Mouse (Mus musculus) layer of hippocampus, postnatal 14 days (tissue): ENCODE measurements around the gene Abcb4. TPM values are rescaled to one million over a fixed set of nuclear protein-coding genes. Genes with fewer than 3 reads are reported as not detected.
A peak's percentile ranks its signal among the peaks of the same experiment; 100 is the strongest.
"Not testable (repeated sequence)": the region's sequence is repeated elsewhere in the genome, so short reads cannot be mapped to it uniquely, and the experiment has no call there.

Source experiments
- DNase-seq, 2 experiments: peaks; one replicate each; pipeline ENCODE4 v3.0.0; 2021 to 2022; ENCODE audit warnings: low spot score in 2 of 2, mixed read lengths in 1 of 2
- total RNA-seq, 2 experiments: library from RNA; stranded (reverse); gene quantifications; 2 replicates each; pipeline ENCODE4 v1.2.3; 2021

Abcb4 gene
- total RNA-seq, 2 experiments from 2014 or later: 4.2 to 5.5 TPM

GRCm38 (mm10) chr5:8996686-8997512, 103.4 kb downstream of the Abcb4 start, which contains the start of gene Crot:
Crot (minus strand) TSS chr5:8997324.
- DNase-seq: peak; percentile 91 to 94

GRCm38 (mm10) chr5:8997513-8997895, 104.0 kb downstream of the Abcb4 start:
- DNase-seq: no peak

- DNase-seq: no peak
These were observed 105.6 kb downstream of the Abcb4 start for GRCm38 (mm10) chr5:8999108-8999507.

- DNase-seq: not testable (repeated sequence)
These were observed 106.5 kb downstream of the Abcb4 start for GRCm38 (mm10) chr5:9000006-9000405.

- not testable (repeated sequence) for DNase-seq
These were observed 113.1 kb downstream of the Abcb4 start for GRCm38 (mm10) chr5:9006585-9006984.

Other genes starting within 250 kb of the Abcb4 start
- 10 to 100 TPM; 17.3 to 18.1 TPM for gene Abcb1a, start 233.6 kb upstream of the Abcb4 start, total RNA-seq
- gene Abcb1b, start 95.6 kb upstream of the Abcb4 start, total RNA-seq: 1 to 10 TPM; 2.9 to 5.4 TPM
- gene Crot, start 103.6 kb downstream of the Abcb4 start, total RNA-seq: 10 to 100 TPM; 25.0 to 29.1 TPM
- gene Tmem243, start 207.0 kb downstream of the Abcb4 start, total RNA-seq: 1 to 10 TPM; 7.4 to 7.8 TPM